Mouse (Mus musculus) CH12.LX (cell line): ENCODE results near the gene Gm47791. TPM values are rescaled to one million over a fixed set of nuclear protein-coding genes. Genes with fewer than 3 reads are reported as not detected.

ENCODE experiments used
- DNase-seq: peaks from one replicate; pipeline ENCODE4 v3.0.0-alpha.2; 2013; ENCODE audit errors: extremely low read depth
- H3K27ac ChIP-seq: 2 replicates; pipeline ENCODE4 v1.5.1; 2012; ENCODE audit warnings: low read depth, mild to moderate bottlenecking, control low read depth, moderate library complexity; ENCODE audit not compliant: insufficient read depth
- H3K27me3 ChIP-seq: replicated peaks from 2 replicates; pipeline ENCODE3; 2012; ENCODE audit warnings: inconsistent platforms
- H3K36me3 ChIP-seq, 2 experiments: replicated peaks in 1 of 2; 2 replicates each; pipeline versions ENCODE3 to v1.6.1; 2012; ENCODE audit warnings: inconsistent platforms in 1 of 2, low read length in 1 of 2, mild to moderate bottlenecking in 1 of 2, mixed read lengths in 1 of 2, moderate library complexity in 1 of 2; ENCODE audit not compliant: control insufficient read depth in 1 of 2, insufficient read depth in 1 of 2
- H3K4me1 ChIP-seq, 2 experiments: 2 replicates each; pipeline ENCODE4 v1.6.1; 2012; ENCODE audit warnings: inconsistent platforms in 1 of 2, moderate library complexity in 1 of 2; ENCODE audit not compliant: insufficient read depth in 2 of 2, control insufficient read depth in 1 of 2
- H3K4me2 ChIP-seq: 2 replicates; pipeline ENCODE4 v1.6.1; 2012; ENCODE audit warnings: low read depth, mild to moderate bottlenecking, control low read depth; ENCODE audit not compliant: poor library complexity, insufficient read depth, severe bottlenecking
- H3K4me3 ChIP-seq, 3 experiments: fragments of 150-350 bp in 1 of 3; sonication (generic) in 1 of 3; replicated peaks in 1 of 3; 2 replicates each; pipeline versions ENCODE3 to v1.5.1; 2011 to 2012; ENCODE audit warnings: low read depth in 2 of 3, low read length in 2 of 3, mild to moderate bottlenecking in 2 of 3, moderate library complexity in 2 of 3, control low read depth in 1 of 3, improper control_type of control experiment in 1 of 3, inconsistent platforms in 1 of 3, mixed read lengths in 1 of 3; ENCODE audit not compliant: poor library complexity in 1 of 3
- H3K79me2 ChIP-seq: replicated peaks from 2 replicates; pipeline ENCODE4 v1.6.1; 2012; ENCODE audit warnings: mild to moderate bottlenecking, moderate library complexity; ENCODE audit not compliant: control insufficient read depth, poor library complexity, insufficient read depth, severe bottlenecking; ENCODE audit errors: extremely low read depth
- H3K9ac ChIP-seq: 2 replicates; pipeline ENCODE4 v1.6.1; 2012; ENCODE audit warnings: low read depth, mild to moderate bottlenecking, control low read depth, moderate library complexity; ENCODE audit not compliant: insufficient read depth
- H3K9me3 ChIP-seq: replicated peaks from 2 replicates; pipeline ENCODE3; 2012; ENCODE audit warnings: low read length, inconsistent platforms, mixed read lengths
- BHLHE40 ChIP-seq: IDR thresholded peaks from 2 replicates; pipeline ENCODE4 v1.6.1; 2011; ENCODE audit warnings: mild to moderate bottlenecking, low read depth, low read length, improper control_type of control experiment
- CHD1 ChIP-seq: IDR thresholded peaks from 2 replicates; pipeline ENCODE4 v1.6.1; 2012; ENCODE audit warnings: low read depth, low read length, improper control_type of control experiment, inconsistent platforms
- CTCF ChIP-seq, 2 experiments: IDR thresholded peaks in 1 of 2; conservative IDR thresholded peaks in 1 of 2; 2 replicates each; pipeline ENCODE4 v1.5.1; 2011 to 2012; ENCODE audit warnings: low read depth in 2 of 2, low read length in 2 of 2, improper control_type of control experiment in 1 of 2, inconsistent platforms in 1 of 2, mild to moderate bottlenecking in 1 of 2, moderate library complexity in 1 of 2
- EP300 ChIP-seq: IDR thresholded peaks from 2 replicates; pipeline ENCODE4 v1.6.1; 2011; ENCODE audit warnings: low read length, improper control_type of control experiment
- ETS1 ChIP-seq: conservative IDR thresholded peaks from 2 replicates; pipeline ENCODE4 v1.6.1; 2012; ENCODE audit warnings: low read depth, mild to moderate bottlenecking, inconsistent platforms, low read length, improper control_type of control experiment, moderate library complexity
- HCFC1 ChIP-seq: IDR thresholded peaks from 2 replicates; pipeline ENCODE4 v1.6.1; 2012; ENCODE audit warnings: low read depth, mild to moderate bottlenecking, inconsistent platforms, low read length, improper control_type of control experiment
- KAT2A ChIP-seq: IDR thresholded peaks from 2 replicates; pipeline ENCODE4 v1.6.1; 2012; ENCODE audit warnings: low read length, improper control_type of control experiment, inconsistent platforms; ENCODE audit not compliant: insufficient replicate concordance
- MAFK ChIP-seq: IDR thresholded peaks from 2 replicates; pipeline ENCODE4 v1.6.1; 2011; ENCODE audit warnings: low read length, improper control_type of control experiment; ENCODE audit not compliant: insufficient replicate concordance
- MAX ChIP-seq: IDR thresholded peaks from 2 replicates; pipeline ENCODE4 v1.6.1; 2011; ENCODE audit warnings: low read length, improper control_type of control experiment
- MAZ ChIP-seq: IDR thresholded peaks from 2 replicates; pipeline ENCODE4 v1.6.1; 2012; ENCODE audit warnings: low read depth, mild to moderate bottlenecking, inconsistent platforms, low read length, improper control_type of control experiment, moderate library complexity
- MEF2A ChIP-seq: IDR thresholded peaks from 2 replicates; pipeline ENCODE4 v1.6.1; 2014; ENCODE audit warnings: low read depth, mild to moderate bottlenecking, inconsistent platforms, low read length, improper control_type of control experiment, borderline replicate concordance
- MYC ChIP-seq: IDR thresholded peaks from 2 replicates; pipeline ENCODE4 v1.6.1; 2011; ENCODE audit warnings: low read depth, mild to moderate bottlenecking, improper control_type of control experiment, low read length
- POLR2A ChIP-seq: IDR thresholded peaks from 2 replicates; pipeline ENCODE4 v1.6.1; 2011; ENCODE audit warnings: low read depth, mild to moderate bottlenecking, improper control_type of control experiment, low read length
- POLR2AphosphoS2 ChIP-seq: IDR thresholded peaks from 2 replicates; pipeline ENCODE4 v1.6.1; 2011; ENCODE audit warnings: low read depth, low read length, improper control_type of control experiment
- USF1 ChIP-seq: IDR thresholded peaks from 2 replicates; pipeline ENCODE4 v1.6.1; 2014; ENCODE audit warnings: low read depth, mild to moderate bottlenecking, inconsistent platforms, low read length, improper control_type of control experiment
- USF2 ChIP-seq: conservative IDR thresholded peaks from 2 replicates; pipeline ENCODE4 v1.6.1; 2011; ENCODE audit warnings: low read depth, low read length, improper control_type of control experiment
- dilution Hi-C: fragments of 300-500 bp; cut with MboI; formaldehyde crosslinking; loops from 2 replicates; pipeline ENCODE4 v1.14.3; 2020; ENCODE audit warnings: low sequenced_read_pairs; ENCODE audit not compliant: extremely low pct_unique_long_range_greater_than_20kb, extremely low pct_ligation_motif_present
- in situ Hi-C: fragments of 300-500 bp; cut with MboI; formaldehyde crosslinking; loops from 3 replicates; pipeline ENCODE4 v1.14.3; 2019; ENCODE audit warnings: low sequenced_read_pairs, low pct_ligation_motif_present, low pct_unique_long_range_greater_than_20kb, mixed read lengths
- polyA plus RNA-seq: library from polyadenylated mRNA; unstranded; fragments of >175 nt; gene quantifications from 2 replicates; pipeline ENCODE4 v1.2.1, GENCODE M21; 2012; ENCODE audit warnings: low read depth; ENCODE audit not compliant: insufficient read length
- total RNA-seq, 2 experiments: library from RNA; depleted of rRNA; stranded (reverse); fragments of 300-350 nt in 1 of 2; fragments of >200 nt in 1 of 2; gene quantifications; 2 replicates each; pipeline ENCODE4 v1.2.3; 2012 to 2014

Gm47791 gene
- total and polyA plus RNA-seq, 3 experiments = not detected

GRCm38 (mm10) chr1:82801105-82801783 lies 30.2 kb upstream of the Gm47791 start:
- Histone ChIP-seq H3K4me2 (no peak overlapping the region), H3K79me2 (no peaks in the 10 kb centered on the region), H3K27me3 (no peaks in the 10 kb centered on the region), H3K9ac (no peak overlapping the region), H3K9me3 (no peaks in the 10 kb centered on the region), H3K4me3 (no peak overlapping the region), H3K4me1 (no peaks in the 10 kb centered on the region), H3K27ac (no peak overlapping the region), H3K36me3 (no peaks in the 10 kb centered on the region)
- dilution Hi-C loops (no loop called here), in situ Hi-C loops (loop anchor here (5.0 kb wide), 2 partner anchors 41 to 186 kb away; no protein-coding TSS in a partner anchor)
- no peak for DNase-seq
- TF ChIP-seq USF2 (no peak), POLR2AphosphoS2 (no peak), CHD1 (no peak), CTCF (conservative IDR thresholded peaks at IDR 0.05 in 1 of 2, IDR thresholded peaks at IDR 0.05 in 1 of 2; ENCODE audit: low read depth in 2 of 2, low read length in 2 of 2) (no peak), POLR2A (no peak), ETS1 (no peak), HCFC1 (no peak), MYC (no peak), MAFK (no peak), BHLHE40 (no peak), MAZ (no peak), KAT2A (no peak)
- TF ChIP-seq, all 38 proteins: peak for 0

GRCm38 (mm10) chr1:82798922-82799321 lies 27.9 kb upstream of the Gm47791 start:
- H3K27ac ChIP-seq = no peak overlapping the region
- in situ Hi-C loops = loop anchor here (25.0 kb wide), 1 partner anchor 388 kb away; no protein-coding TSS in a partner anchor
- no peak for DNase-seq
- H3K4me3 ChIP-seq = no peak overlapping the region
- H3K79me2 ChIP-seq = no peaks in the 10 kb centered on the region
- TF ChIP-seq USF1 (no peak), EP300 (no peak), MAX (no peak), MAZ (no peak), KAT2A (no peak), MEF2A (no peak), MAFK (no peak), ETS1 (no peak)
- no peaks in the 10 kb centered on the region for H3K36me3 ChIP-seq
- no peaks in the 10 kb centered on the region for H3K9me3 ChIP-seq
- no peaks in the 10 kb centered on the region for H3K27me3 ChIP-seq
- dilution Hi-C loops = no loop called here
- peaks cover 0 to 9% of the 10 kb centered on the region in 2 experiments; a peak in 2 of 4 replicates for H3K4me1 ChIP-seq
- no peak overlapping the region for H3K4me2 ChIP-seq
- H3K9ac ChIP-seq = no peak overlapping the region
